Mouse (Mus musculus): ENCODE measurements around the gene Agrn. TPM values are rescaled to one million over a fixed set of nuclear protein-coding genes. Genes with fewer than 3 reads are reported as not detected.

The Agrn gene
- polyA plus RNA-seq, 1 experiment = not detected

GRCm38 (mm10) chr4:156227752-156228392 lies 30.6 kb upstream of the Agrn start:
- H3K4me3 ChIP-seq (ENCODE audit: insufficient read depth, low read depth, low read length) = no peak overlapping the region
- no peak overlapping the region for H3K27ac ChIP-seq (ENCODE audit: insufficient read depth, low read depth, low read length)
- peaks cover 30% of the 10 kb centered on the region for H3K4me1 ChIP-seq (ENCODE audit: control insufficient read depth, insufficient read depth, low read length)
- 40% methylated on average over 18 of the region's 18 CpGs for WGBS
- no peak for TF ChIP-seq CTCF (IDR thresholded peaks at IDR 0.05; ENCODE audit: insufficient read depth, low read depth, low read length)
- no peak for TF ChIP-seq POLR2A (IDR thresholded peaks at IDR 0.05; ENCODE audit: insufficient read depth, low read depth, low read length)

- no peak overlapping the region for H3K4me3 ChIP-seq (ENCODE audit: insufficient read depth, low read depth, low read length)
- WGBS = 93% methylated on average over 2 of the region's 2 CpGs
- no peak for TF ChIP-seq CTCF (IDR thresholded peaks at IDR 0.05; ENCODE audit: insufficient read depth, low read depth, low read length)
- TF ChIP-seq POLR2A (IDR thresholded peaks at IDR 0.05; ENCODE audit: insufficient read depth, low read depth, low read length) = no peak
- H3K4me1 ChIP-seq (ENCODE audit: control insufficient read depth, insufficient read depth, low read length) = peaks cover 19% of the 10 kb centered on the region
- H3K27ac ChIP-seq (ENCODE audit: insufficient read depth, low read depth, low read length) = no peak overlapping the region
Measured at GRCm38 (mm10) chr4:156224276-156224675, 27.0 kb upstream of the Agrn start.

GRCm38 (mm10) chr4:156219936-156220335 lies 22.6 kb upstream of the Agrn start:
- Histone ChIP-seq H3K4me3 (ENCODE audit: insufficient read depth, low read depth, low read length) (no peak overlapping the region), H3K27ac (ENCODE audit: insufficient read depth, low read depth, low read length) (no peak overlapping the region), H3K4me1 (ENCODE audit: control insufficient read depth, insufficient read depth, low read length) (no peaks in the 10 kb centered on the region)
- 89% methylated on average over 11 of the region's 11 CpGs for WGBS
- TF ChIP-seq CTCF (IDR thresholded peaks at IDR 0.05; ENCODE audit: insufficient read depth, low read depth, low read length) (no peak), POLR2A (IDR thresholded peaks at IDR 0.05; ENCODE audit: insufficient read depth, low read depth, low read length) (no peak)

- TF ChIP-seq POLR2A (IDR thresholded peaks at IDR 0.05; ENCODE audit: insufficient read depth, low read depth, low read length) (no peak), CTCF (IDR thresholded peaks at IDR 0.05; ENCODE audit: insufficient read depth, low read depth, low read length) (no peak)
- WGBS = 83% methylated on average over 16 of the region's 16 CpGs
- H3K4me3 ChIP-seq (ENCODE audit: insufficient read depth, low read depth, low read length) = no peak overlapping the region
- H3K27ac ChIP-seq (ENCODE audit: insufficient read depth, low read depth, low read length) = no peak overlapping the region
- H3K4me1 ChIP-seq (ENCODE audit: control insufficient read depth, insufficient read depth, low read length) = no peaks in the 10 kb centered on the region
Measured at GRCm38 (mm10) chr4:156217838-156218237, 20.6 kb upstream of the Agrn start.

GRCm38 (mm10) chr4:156217022-156217669 lies 19.9 kb upstream of the Agrn start:
- Histone ChIP-seq H3K27ac (ENCODE audit: insufficient read depth, low read depth, low read length) (no peak overlapping the region), H3K4me3 (ENCODE audit: insufficient read depth, low read depth, low read length) (no peak overlapping the region), H3K4me1 (ENCODE audit: control insufficient read depth, insufficient read depth, low read length) (no peaks in the 10 kb centered on the region)
- WGBS = 83% methylated on average over 16 of the region's 16 CpGs
- TF ChIP-seq POLR2A (IDR thresholded peaks at IDR 0.05; ENCODE audit: insufficient read depth, low read depth, low read length) = no peak
- no peak for TF ChIP-seq CTCF (IDR thresholded peaks at IDR 0.05; ENCODE audit: insufficient read depth, low read depth, low read length)

- Histone ChIP-seq H3K4me3 (ENCODE audit: insufficient read depth, low read depth, low read length) (no peak overlapping the region), H3K4me1 (ENCODE audit: control insufficient read depth, insufficient read depth, low read length) (no peaks in the 10 kb centered on the region), H3K27ac (ENCODE audit: insufficient read depth, low read depth, low read length) (no peak overlapping the region)
- 83% methylated on average over 2 of the region's 2 CpGs for WGBS
- TF ChIP-seq CTCF (IDR thresholded peaks at IDR 0.05; ENCODE audit: insufficient read depth, low read depth, low read length) (no peak), POLR2A (IDR thresholded peaks at IDR 0.05; ENCODE audit: insufficient read depth, low read depth, low read length) (no peak)
Measured at GRCm38 (mm10) chr4:156216196-156216595, 18.9 kb upstream of the Agrn start.

GRCm38 (mm10) chr4:156215649-156216048 lies 18.4 kb upstream of the Agrn start, which contains the start of gene Perm1:
Gene Perm1, plus strand, starts transcription at chr4:156215868.
- no peak for TF ChIP-seq CTCF (IDR thresholded peaks at IDR 0.05; ENCODE audit: insufficient read depth, low read depth, low read length)
- no peak for TF ChIP-seq POLR2A (IDR thresholded peaks at IDR 0.05; ENCODE audit: insufficient read depth, low read depth, low read length)
- H3K4me1 ChIP-seq (ENCODE audit: control insufficient read depth, insufficient read depth, low read length) = no peaks in the 10 kb centered on the region
- WGBS = 67% methylated on average over 4 of the region's 4 CpGs
- H3K4me3 ChIP-seq (ENCODE audit: insufficient read depth, low read depth, low read length) = no peak within 1 kb of the TSS
- H3K27ac ChIP-seq (ENCODE audit: insufficient read depth, low read depth, low read length) = no peak within 1 kb of the TSS

GRCm38 (mm10) chr4:156213134-156213533 lies 15.8 kb upstream of the Agrn start:
- TF ChIP-seq CTCF (IDR thresholded peaks at IDR 0.05; ENCODE audit: insufficient read depth, low read depth, low read length) = no peak
- no peak for TF ChIP-seq POLR2A (IDR thresholded peaks at IDR 0.05; ENCODE audit: insufficient read depth, low read depth, low read length)
- no peak overlapping the region for H3K27ac ChIP-seq (ENCODE audit: insufficient read depth, low read depth, low read length)
- WGBS = 87% methylated on average over 13 of the region's 13 CpGs
- H3K4me1 ChIP-seq (ENCODE audit: control insufficient read depth, insufficient read depth, low read length) = no peaks in the 10 kb centered on the region
- no peak overlapping the region for H3K4me3 ChIP-seq (ENCODE audit: insufficient read depth, low read depth, low read length)

GRCm38 (mm10) chr4:156209963-156210635 lies 12.8 kb upstream of the Agrn start:
- TF ChIP-seq CTCF (IDR thresholded peaks at IDR 0.05; ENCODE audit: insufficient read depth, low read depth, low read length) (no peak), POLR2A (IDR thresholded peaks at IDR 0.05; ENCODE audit: insufficient read depth, low read depth, low read length) (no peak)
- 82% methylated on average over 13 of the region's 13 CpGs for WGBS
- Histone ChIP-seq H3K27ac (ENCODE audit: insufficient read depth, low read depth, low read length) (no peak overlapping the region), H3K4me3 (ENCODE audit: insufficient read depth, low read depth, low read length) (no peak overlapping the region), H3K4me1 (ENCODE audit: control insufficient read depth, insufficient read depth, low read length) (no peaks in the 10 kb centered on the region)

Data from olfactory bulb, adult 2 months (tissue).